Mouse (Mus musculus): ENCODE data around the gene Nipa2.

Gene Nipa2

DNA sequence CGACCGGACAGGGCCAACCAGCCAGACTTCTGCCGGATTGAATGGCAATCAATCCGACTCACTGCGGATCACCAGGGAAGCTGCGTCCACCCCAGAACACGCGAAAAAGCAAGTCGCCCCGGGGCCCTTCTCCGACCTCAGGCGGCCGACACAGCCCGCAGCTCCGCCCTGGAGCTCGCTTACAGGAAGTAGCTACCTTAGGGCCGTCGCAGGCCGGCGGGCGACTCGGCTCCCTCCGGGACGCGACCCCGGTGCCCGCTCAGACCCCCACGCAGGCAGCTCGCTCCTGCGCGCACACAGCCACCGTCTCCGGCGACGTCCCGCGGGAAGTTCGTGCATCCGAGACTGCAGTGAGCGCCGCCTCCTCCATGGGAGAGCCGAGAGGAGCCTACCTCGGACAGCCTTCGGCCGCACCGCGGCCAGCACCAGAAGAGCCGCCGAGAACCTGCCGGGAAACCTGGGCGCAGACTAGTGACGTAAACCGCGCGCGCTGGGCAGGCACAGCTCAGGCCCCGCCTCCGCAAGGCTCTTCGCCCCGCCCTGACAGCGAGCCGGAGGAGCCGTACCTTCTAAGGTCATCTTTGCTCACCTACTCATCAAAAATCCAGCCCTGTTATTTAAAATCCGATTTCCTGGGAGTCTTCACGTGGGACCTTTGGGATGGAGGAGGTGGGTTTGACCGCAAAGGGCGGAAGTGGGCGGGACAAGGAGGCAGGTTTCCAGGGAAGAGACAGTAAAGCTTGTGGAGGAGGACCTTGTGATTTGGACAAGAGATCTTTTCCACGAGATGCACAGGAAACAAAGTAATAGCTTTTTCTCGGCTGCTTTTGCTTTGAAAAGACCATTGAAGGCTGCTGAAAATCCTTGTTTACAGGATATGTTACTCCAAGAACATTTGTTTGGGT lies at the start of gene Nipa2:
TSS of gene Nipa2 (minus strand) at position 473 of the 905 bp plus-strand sequence.
- DNase-seq: peak; percentile 98

DNA sequence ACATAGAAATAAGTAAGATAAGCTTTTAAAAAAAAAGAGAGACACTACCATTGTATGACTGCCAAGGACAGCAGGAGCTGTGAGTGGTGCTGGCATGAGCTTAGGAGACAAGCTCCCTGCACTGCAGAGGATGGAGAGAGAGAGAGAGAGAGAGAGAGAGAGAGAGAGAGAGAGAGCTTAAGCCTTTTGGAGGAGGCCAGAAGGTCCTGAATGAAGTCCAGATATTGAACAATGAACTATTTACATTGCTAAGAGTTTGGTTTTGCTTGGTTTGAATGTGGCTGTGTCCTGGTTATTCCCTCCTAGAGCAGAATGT lies 48.7 kb upstream of the Nipa2 start:
- DNase-seq: no peak

DNA sequence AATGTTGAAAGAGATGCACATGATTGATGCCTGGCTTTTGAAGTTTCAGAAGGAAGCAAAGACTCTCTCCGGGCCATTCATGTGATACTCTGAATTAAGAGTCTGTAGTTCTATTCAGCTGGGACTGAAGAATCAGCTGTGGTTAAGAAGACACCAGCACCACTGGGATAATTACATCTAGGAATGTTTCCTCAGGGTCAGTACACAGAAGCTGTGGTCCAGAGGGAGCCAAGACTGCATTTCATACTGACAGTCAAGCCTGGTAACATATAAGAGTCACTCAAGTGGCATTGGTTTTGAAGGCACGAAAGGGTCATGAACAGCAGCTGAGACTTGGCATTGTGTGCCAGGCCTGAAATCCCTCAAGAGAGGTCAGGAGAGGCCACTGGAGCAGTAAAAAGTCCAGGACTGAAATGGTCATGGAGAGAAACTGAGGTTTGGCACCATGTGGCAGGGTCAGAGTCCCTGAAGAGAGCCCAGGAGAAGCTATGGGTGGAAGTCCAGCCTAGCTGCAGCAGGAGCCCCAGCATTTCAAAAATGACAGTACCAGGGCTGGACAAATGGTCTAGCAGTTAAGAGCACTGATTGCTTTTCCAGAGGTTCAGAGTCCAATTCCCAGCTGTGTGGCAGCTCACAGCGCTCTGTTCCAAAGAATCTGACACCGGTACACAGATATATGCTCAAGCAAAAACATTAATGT lies 48.2 kb upstream of the Nipa2 start:
- DNase-seq: no peak

DNA sequence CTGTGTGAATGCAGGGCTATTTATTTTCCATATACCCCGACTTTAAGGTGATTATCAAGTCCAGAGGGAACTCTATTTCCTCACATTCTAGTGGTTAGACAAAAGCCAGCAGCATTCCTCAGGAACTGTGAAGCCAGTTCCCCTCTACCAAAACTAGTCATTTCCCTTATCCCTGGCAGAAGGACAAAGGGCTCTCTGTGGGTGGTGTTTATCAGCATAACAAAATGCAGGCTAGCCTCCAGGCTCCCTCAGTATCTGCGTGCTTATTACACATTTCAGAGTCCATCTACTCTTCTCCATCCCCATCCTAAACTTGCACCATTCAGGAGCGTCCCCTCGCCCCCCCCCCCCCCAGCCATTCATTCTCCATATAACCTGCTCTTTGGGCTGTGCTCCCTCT lies 36.7 kb upstream of the Nipa2 start:
- DNase-seq: no peak

DNA sequence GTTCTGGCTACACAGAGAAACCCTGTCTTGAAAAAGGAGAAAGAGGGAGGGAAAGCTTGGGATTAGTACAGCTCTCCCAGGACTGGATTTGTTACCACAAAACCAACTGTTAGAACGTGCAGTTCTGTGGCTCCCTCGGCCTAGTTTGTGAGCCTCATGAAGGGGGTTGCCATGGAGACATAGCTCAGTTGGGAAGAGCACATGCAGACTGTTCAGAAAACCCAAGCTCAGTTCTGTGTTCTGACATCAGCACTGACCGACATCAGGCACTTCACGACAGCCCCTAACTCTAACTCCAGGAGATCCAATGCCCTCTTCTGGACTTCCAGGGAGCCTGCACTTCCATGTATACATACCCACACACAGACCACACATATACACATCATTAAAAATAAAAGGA lies 32.7 kb upstream of the Nipa2 start:
- no peak for DNase-seq

DNA sequence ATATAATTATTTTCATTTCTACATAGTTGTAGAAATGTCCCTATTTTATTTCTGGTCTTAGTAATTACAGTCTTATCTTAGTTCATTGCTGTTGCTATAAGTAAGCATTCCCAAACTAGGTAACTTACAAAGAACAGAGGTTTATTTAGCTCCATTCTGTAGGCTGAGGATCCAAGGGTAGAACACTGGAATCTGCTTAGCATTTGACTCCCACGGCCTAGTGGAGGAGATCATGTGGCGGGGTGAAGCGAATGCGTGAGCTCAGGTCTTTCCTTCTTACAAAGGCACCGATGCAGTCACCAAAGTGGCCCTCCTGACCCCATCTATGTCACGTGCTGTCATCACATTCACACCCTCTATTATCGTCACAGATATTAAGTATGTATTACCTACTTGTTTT lies 29.6 kb upstream of the Nipa2 start:
- DNase-seq: no peak

DNA sequence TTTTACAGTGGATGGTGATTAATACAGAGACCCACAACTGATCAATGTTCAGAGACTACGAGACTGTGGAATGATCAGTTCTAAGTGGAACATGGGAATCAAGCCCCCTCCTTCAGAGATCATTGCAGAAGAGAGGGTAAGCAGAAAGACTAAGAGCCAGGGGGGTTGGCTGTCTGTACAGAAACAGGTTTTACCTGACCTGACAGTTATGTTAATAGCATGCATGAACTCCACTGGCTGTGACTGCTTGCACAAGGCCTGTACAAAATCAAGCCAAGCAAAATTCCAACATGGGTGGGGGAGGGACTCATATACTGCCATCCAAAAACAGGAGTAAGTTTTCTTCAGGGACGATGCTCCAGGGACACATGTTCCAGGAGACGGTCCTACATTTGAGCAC lies 28.9 kb upstream of the Nipa2 start:
- DNase-seq: no peak

DNA sequence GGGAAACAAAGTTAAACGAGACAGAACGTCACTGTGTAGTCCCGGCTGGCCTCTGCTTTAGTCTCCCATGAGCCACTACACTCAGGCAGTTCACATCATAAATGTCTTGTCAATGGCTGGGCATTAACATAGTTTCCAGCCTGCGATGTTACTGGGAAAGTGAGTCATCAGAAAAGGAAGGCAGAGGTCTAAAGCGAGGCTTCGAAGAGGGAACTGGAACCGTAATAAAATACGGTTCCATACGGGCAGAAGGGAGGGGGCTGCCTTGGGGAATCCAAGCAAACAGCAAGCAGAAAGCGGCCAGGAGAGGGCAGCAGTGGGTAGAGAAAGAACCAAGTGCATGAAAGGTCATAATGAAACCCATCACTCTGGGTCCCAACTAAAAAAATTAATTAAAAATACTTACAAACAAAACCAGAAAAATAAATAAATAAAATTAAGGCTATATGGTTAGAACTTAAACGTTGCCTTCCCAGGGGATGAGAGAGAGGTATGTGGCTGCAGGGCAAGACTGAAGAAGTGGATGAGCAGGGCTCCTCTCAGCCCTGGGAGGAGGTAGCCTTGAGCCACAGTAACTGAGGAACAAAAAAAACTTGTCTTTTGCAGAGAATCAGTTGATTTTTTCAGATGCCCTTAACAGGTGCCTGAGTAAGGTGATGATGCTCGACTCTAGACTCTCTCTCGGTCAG lies 24.4 kb upstream of the Nipa2 start:
- DNase-seq: peak; percentile 92 to 93

DNA sequence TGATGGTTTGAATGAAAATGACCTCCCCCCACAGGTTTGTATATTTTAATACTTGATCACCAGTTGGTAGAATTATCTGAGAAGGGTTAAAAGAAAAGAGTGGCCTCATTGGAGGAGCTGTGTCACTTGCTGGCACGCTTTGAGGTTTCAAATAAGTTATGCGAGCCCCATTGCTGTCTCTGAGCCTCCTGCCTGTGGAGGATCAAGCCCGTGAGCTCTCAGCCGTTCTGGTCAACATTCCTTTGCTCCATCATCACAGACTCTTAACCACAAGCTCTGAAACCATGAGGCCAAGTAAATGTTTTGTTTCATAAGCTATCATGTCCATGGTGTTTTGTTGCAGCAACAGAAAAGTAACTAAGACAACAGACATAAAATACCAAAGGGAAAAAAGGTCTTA lies 22.5 kb upstream of the Nipa2 start:
- no peak for DNase-seq

DNA sequence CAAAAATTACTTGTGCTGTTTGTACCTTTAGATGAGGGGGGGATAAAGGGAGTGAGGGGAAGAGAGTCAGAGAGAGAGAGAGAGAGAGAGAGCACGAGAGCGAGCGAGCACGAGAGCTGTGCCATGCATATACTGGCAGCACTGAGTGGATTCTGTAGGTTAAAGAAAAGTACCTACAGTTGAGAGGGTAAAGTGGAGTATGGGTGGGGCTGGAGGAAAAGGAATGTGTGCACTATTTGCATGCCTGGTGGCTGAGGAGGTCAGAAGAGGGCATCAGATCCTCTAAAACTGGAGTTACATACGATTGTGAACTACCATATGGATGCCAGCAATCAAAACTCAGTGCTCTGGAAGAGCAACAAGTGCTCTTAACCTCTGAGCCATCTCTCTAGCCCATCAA lies 20.8 kb upstream of the Nipa2 start:
- no peak for DNase-seq

DNA sequence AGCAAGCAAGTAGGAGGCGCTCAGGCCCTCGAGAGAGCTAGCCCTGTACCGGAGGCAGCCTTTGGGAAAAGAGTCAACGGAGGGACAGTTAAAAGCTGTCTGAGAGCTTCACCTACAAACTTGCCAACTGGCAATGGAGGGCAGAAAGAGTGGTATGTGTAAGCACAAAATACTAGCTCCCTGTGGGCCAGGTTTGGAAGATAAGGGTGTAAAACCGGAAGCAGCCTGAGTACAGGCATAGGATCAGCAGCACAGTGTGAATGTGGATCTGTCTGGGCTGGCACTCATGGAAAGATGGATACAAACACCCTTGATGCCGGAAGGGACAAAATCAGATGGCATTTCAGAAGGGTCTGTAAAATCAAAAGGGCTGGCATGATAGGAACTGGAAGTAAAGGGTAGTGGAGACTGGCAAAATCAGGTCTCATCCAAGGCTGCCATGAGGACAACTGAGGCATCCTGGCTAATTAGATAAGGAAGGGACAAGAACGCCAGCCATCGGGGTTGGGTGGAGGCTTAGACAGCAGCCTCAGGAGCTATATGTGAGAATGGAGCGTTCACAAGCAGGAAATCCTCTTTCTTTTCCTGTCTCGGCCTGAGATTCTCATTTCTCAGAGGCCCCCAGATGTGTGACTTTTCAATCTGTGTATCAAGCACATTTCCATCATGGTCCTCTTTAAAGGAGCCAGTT lies 19.9 kb upstream of the Nipa2 start:
- no peak for DNase-seq

DNA sequence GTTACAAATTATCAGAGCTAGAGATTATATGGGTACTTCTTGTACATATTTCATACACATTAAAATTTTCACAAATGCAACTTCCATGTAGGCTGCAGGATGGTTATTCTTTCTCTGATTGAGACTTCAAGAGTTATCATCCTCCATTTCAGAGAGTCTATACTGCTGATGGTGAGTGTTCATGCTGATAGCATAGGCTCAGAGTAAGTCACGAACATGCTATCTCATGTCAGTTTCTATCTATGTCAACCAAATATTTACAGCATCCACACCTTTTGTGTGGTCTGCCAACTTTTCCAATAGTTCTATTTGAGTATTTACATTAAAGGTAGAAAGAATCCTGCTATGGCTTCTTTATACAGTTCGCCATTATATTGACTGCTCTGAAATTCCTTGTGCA lies 19.2 kb upstream of the Nipa2 start:
- no peak for DNase-seq

DNA sequence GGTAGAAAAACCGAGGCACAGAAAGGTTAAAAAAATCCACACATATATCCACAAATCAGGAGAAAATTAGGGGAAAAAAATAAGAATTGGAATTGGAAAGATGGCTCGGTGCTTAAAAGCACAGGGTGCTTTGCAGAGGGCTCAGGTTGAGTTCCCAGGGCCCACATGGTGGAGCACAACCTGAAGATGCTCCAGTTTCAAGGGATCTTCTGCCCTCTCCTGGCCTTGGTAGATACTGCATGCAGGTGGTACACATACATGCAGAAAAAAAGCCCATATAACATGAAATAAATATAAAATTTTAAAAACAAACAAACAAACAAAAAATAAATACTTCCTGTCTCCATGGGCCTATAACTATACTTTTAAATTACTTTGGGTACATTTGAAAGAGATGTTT lies 12.2 kb upstream of the Nipa2 start:
- no peak for DNase-seq

DNA sequence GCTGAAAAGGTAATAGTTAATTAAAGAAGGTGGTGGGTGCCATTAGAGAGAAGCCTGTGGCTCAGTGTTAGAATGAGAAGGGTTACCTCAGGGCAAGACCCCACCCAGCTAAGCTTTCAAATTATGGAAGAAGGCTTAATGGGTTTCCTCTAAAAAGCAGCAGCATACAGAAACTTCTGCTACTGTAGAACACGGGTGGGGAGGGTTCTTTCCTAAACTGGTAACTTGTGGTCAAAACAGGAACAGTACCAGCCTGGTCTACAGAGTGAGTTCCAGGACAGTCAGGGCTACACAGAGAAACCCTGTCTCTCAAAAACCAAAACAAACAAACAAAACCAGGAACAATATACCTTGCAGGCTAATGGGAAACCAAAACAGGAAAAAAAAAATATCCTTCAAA lies 7.1 kb upstream of the Nipa2 start:
- no peak for DNase-seq

DNA sequence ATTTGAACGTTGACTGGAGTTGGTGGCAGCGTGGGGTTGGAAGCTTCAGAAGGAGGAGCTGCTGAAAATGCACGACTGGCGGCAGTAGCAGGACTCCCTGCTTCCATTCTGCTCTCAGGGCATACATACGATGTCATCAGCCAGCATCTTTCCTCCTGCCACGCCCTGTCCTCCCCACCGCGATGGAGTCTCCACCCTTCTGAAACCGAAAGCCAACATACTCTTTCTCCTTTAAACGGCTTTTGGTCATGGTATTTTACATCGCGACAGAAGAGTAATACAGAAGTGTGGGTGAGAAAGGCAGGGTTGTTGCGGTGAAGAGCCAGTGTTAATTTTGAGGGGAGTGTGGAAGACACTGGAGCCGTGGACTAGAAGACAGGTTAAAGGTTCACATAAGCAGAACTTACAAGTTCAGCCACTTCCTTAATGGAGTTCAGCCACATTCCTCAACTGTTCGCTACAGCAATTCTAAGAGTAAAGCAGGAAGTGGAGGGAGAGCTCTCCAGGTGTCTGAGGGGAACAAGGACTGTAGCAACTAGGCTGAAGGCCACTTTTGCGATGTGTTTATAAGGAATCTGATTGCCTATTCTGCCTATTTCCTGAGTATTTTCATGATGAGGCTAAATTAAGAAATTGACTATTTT lies 6.1 kb upstream of the Nipa2 start:
- peak in 1 of 2 experiments; percentile 35 for DNase-seq

DNA sequence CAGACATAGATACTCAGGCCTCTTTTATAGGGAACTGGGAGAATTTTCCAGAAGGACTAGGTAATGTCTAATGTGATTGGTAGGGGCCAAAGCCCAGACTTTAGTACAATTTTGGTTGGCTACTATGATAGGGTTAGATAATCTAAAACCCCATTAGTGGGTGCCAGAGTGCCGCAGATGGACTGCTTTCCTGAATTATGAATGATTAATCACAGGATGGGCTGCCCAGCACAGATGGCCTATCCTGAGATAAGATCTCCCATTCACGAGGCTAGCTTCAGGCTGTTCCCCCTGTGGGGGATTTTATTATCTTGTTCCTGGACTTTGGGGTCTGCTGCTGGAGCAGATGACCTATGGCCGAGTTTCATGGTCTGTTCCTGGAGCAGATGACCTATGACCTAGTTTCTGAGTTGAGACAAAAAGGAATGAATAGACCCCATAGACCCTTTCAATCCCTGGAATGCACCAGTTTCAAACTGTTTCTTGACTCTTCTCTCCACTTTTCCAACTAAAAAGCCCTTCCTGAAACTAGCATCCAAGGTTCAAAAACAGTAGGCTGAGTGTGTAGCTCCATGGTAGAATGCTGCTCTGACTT lies 4.7 kb upstream of the Nipa2 start:
- no peak for DNase-seq

DNA sequence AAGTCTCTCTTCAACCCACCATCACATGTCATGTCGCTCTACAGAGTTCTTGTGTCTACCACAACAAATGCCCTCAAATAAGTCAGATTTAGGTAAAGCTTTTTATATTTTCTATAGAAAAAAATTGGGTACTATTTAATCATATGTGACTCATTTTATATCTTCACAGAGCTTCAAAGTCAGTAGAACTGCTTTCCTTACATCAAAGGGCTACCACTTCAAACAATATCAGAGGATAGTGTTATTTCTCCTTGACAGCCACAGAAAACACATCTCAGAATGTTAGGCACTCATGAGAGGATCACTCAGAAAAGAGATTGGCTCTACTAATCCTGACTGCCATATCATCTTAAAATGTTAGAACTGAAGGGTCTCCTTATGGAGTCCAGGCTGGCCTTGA lies 1.8 kb downstream of the Nipa2 start:
- no peak for DNase-seq

DNA sequence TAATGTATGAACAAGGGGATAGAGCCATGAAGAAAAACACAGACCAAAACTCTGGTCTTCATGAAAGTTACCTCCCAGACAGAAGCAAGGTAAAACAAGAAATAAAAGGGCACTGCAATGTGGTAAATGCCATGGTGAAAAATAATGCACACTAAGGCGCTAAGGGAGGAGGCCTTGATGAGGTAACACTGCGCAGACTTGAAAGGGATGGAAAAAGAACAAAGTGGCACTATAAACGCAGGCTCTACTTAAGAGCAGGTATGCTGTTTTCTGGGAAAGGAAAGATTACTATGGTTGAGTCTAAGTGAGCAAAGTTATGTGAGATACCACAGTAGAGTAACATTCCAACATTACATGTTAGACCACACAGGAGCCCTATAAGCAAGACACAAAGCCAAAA lies 2.5 kb downstream of the Nipa2 start:
- DNase-seq: no peak

DNA sequence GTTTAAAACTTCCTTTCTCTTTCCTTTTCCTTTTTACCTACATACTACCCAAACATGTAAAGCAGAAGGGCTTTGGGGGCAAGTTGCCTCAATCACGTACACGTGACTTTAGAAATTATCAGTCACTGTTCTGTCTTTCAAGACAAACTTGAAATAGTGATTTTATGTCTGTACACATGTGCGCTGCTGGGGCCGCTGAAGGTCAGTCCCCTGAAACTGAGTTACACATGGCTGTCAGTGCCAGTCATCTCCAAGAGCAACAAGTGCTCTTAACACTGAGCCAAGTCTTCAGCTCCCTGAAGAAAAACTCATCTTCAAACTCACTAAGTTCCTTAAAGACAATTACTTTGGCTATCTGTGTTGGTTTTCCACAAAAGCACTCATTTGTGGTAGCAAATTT lies 4.4 kb downstream of the Nipa2 start:
- no peak for DNase-seq

DNA sequence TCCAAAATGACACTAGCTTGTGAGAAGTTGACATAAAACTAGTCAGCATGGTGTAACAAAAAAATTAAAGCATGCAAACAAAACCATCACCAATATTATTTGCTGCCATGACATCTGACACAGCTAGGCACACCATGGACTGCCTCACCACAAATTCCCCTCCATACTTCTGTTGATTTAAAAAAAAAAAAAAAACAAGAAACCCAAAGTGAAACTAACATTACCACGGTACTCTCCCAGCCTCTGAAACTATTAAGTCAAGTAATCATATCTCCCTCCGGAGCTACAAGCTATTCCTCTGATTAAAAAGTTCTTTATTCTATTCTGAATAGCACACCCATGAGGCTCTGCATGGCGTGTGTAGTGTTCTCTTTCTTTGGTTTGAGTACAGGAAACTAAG lies 5.1 kb downstream of the Nipa2 start:
- DNase-seq: no peak

DNA sequence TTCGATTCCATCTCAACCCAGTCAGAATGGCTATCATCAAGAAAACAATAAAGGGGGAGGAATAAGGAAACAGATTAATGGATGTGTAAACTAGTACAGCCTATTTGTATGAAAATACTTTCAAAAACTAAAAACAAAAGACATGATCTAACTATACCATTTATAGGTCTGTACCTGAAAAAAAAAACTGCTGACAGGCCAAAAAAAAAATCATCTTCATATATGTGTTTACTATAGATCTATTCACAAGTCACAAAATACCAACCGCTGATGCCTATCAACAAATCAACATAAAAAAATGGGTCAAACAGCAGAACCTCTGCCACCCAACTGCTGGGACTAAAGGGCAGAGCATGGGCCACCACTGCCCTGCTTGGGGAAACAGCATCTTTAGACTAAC lies 6.2 kb downstream of the Nipa2 start:
- no peak for DNase-seq

DNA sequence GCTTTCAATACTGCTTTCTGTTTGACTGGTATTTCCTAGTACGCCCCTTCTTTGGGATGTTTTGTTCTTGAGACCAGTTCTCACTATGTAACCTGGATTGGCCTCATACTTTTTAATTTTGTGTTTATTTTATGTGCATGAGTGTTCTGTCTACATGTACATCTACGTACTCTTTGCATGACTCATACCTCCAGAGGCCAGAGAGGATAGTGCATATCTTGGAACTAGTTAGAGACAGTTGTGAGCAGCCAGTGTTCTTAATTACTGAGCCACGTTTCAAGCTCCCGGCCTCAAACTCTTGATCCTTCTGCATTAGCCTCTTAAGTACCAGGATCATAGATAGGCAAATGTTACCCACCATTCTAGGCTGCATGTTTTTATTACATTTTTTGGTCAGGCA lies 23.9 kb downstream of the Nipa2 start:
- DNase-seq: no peak

Measured in kidney, postnatal 4 days (tissue).